Mouse (Mus musculus): ENCODE measurements around the gene Agpat1. TPM values are rescaled to one million over a fixed set of nuclear protein-coding genes. Genes with fewer than 3 reads are reported as not detected.

The Agpat1 gene
- total and polyA plus RNA-seq, 3 experiments = 11.2 to 47.4 (median 44.4) TPM

- in situ Hi-C loops (cut with MboI; ENCODE audit: low pct_ligation_motif_present, low pct_unique_long_range_greater_than_20kb, low sequenced_read_pairs) (no loop called here), dilution Hi-C loops (cut with MboI; ENCODE audit: extremely low pct_ligation_motif_present, extremely low pct_unique_long_range_greater_than_20kb, low sequenced_read_pairs) (no loop called here)
- TF ChIP-seq MAFK (IDR thresholded peaks at IDR 0.05; ENCODE audit: insufficient replicate concordance, low read length) (no peak), CHD1 (IDR thresholded peaks at IDR 0.05; ENCODE audit: low read depth, low read length) (no peak), HCFC1 (IDR thresholded peaks at IDR 0.05; ENCODE audit: low read depth, low read length) (no peak), RAD21 (IDR thresholded peaks at IDR 0.05; ENCODE audit: low read depth, low read length) (peak; percentile 6), ZKSCAN1 (IDR thresholded peaks at IDR 0.05; ENCODE audit: borderline replicate concordance, low read depth, low read length) (no peak), BHLHE40 (IDR thresholded peaks at IDR 0.05; ENCODE audit: low read depth, low read length) (no peak), MAZ (IDR thresholded peaks at IDR 0.05; ENCODE audit: low read depth, low read length) (no peak), POLR2A (IDR thresholded peaks at IDR 0.05; ENCODE audit: low read depth, low read length) (no peak), CTCF (conservative IDR thresholded peaks at IDR 0.05 in 1 of 2, IDR thresholded peaks at IDR 0.05 in 1 of 2; ENCODE audit: low read depth in 2 of 2, low read length in 2 of 2) (peak in 1 of 2 experiments; percentile 31; a peak in 2 of 4 replicates), ETS1 (conservative IDR thresholded peaks at IDR 0.05; ENCODE audit: low read depth, low read length) (no peak)
- DNase-seq (ENCODE audit: extremely low read depth) = no peak
- Histone ChIP-seq H3K9ac (ENCODE audit: insufficient read depth, low read depth) (no peak overlapping the region), H3K4me1 (ENCODE audit: control insufficient read depth in 1 of 2, insufficient read depth in 2 of 2) (peaks cover 0 to 9% of the 10 kb centered on the region in 2 experiments; a peak in 2 of 4 replicates), H3K36me3 (replicated peaks in 1 of 2; ENCODE audit: control insufficient read depth in 1 of 2, insufficient read depth in 1 of 2, low read length in 1 of 2) (peaks cover 0 to 19% of the 10 kb centered on the region in 2 experiments), H3K4me2 (ENCODE audit: insufficient read depth, low read depth, poor library complexity, severe bottlenecking) (no peak overlapping the region), H3K27ac (ENCODE audit: insufficient read depth, low read depth) (no peak overlapping the region), H3K9me3 (replicated peaks; ENCODE audit: low read length) (peaks cover under 1% of the 10 kb centered on the region), H3K79me2 (replicated peaks; ENCODE audit: control insufficient read depth, extremely low read depth, insufficient read depth, poor library complexity, severe bottlenecking) (no peaks in the 10 kb centered on the region), H3K27me3 (replicated peaks) (peaks cover 20% of the 10 kb centered on the region), H3K4me3 (replicated peaks in 1 of 3; ENCODE audit: low read depth in 2 of 3, low read length in 2 of 3, poor library complexity in 1 of 3) (no peak overlapping the region)
These were observed 43.6 kb upstream of the Agpat1 start for GRCm38 (mm10) chr17:34560438-34560837.

- H3K4me1 ChIP-seq (ENCODE audit: control insufficient read depth in 1 of 2, insufficient read depth in 2 of 2) = peaks cover 0 to 9% of the 10 kb centered on the region in 2 experiments; a peak in 2 of 4 replicates
- peak; percentile 54 for DNase-seq (ENCODE audit: extremely low read depth)
- dilution Hi-C loops (cut with MboI; ENCODE audit: extremely low pct_ligation_motif_present, extremely low pct_unique_long_range_greater_than_20kb, low sequenced_read_pairs) (no loop called here), in situ Hi-C loops (cut with MboI; ENCODE audit: low pct_ligation_motif_present, low pct_unique_long_range_greater_than_20kb, low sequenced_read_pairs) (no loop called here)
- peaks cover 0 to 17% of the 10 kb centered on the region in 2 experiments for H3K36me3 ChIP-seq (replicated peaks in 1 of 2; ENCODE audit: control insufficient read depth in 1 of 2, insufficient read depth in 1 of 2, low read length in 1 of 2)
- peaks cover 8% of the 10 kb centered on the region for H3K9me3 ChIP-seq (replicated peaks; ENCODE audit: low read length)
- H3K27me3 ChIP-seq (replicated peaks) = peaks cover 28% of the 10 kb centered on the region
- H3K4me3 ChIP-seq (replicated peaks in 1 of 3; ENCODE audit: low read depth in 2 of 3, low read length in 2 of 3, poor library complexity in 1 of 3) = no peak overlapping the region
- no peak overlapping the region for H3K9ac ChIP-seq (ENCODE audit: insufficient read depth, low read depth)
- H3K27ac ChIP-seq (ENCODE audit: insufficient read depth, low read depth) = no peak overlapping the region
- H3K79me2 ChIP-seq (replicated peaks; ENCODE audit: control insufficient read depth, extremely low read depth, insufficient read depth, poor library complexity, severe bottlenecking) = no peaks in the 10 kb centered on the region
- peak overlapping the region; percentile 60 for H3K4me2 ChIP-seq (ENCODE audit: insufficient read depth, low read depth, poor library complexity, severe bottlenecking)
- TF ChIP-seq NRF1 (IDR thresholded peaks at IDR 0.05; ENCODE audit: low read depth, low read length) = peak; percentile 37; the same call in 1 of the 2 replicates
- no peak for TF ChIP-seq ZMIZ1 (IDR thresholded peaks at IDR 0.05; ENCODE audit: low read depth, low read length)
- no peak for TF ChIP-seq RAD21 (IDR thresholded peaks at IDR 0.05; ENCODE audit: low read depth, low read length)
These were observed 42.9 kb upstream of the Agpat1 start for GRCm38 (mm10) chr17:34561200-34561599.

- Histone ChIP-seq H3K36me3 (replicated peaks in 1 of 2; ENCODE audit: control insufficient read depth in 1 of 2, insufficient read depth in 1 of 2, low read length in 1 of 2) (peaks cover 0 to 3% of the 10 kb centered on the region in 2 experiments), H3K4me1 (ENCODE audit: control insufficient read depth in 1 of 2, insufficient read depth in 2 of 2) (peaks cover 0 to 9% of the 10 kb centered on the region in 2 experiments; a peak in 2 of 4 replicates), H3K4me2 (ENCODE audit: insufficient read depth, low read depth, poor library complexity, severe bottlenecking) (no peak overlapping the region), H3K79me2 (replicated peaks; ENCODE audit: control insufficient read depth, extremely low read depth, insufficient read depth, poor library complexity, severe bottlenecking) (no peaks in the 10 kb centered on the region), H3K27ac (ENCODE audit: insufficient read depth, low read depth) (no peak overlapping the region), H3K27me3 (replicated peaks) (peaks cover 42% of the 10 kb centered on the region), H3K4me3 (replicated peaks in 1 of 3; ENCODE audit: low read depth in 2 of 3, low read length in 2 of 3, poor library complexity in 1 of 3) (no peak overlapping the region), H3K9ac (ENCODE audit: insufficient read depth, low read depth) (no peak overlapping the region), H3K9me3 (replicated peaks; ENCODE audit: low read length) (peaks cover 10% of the 10 kb centered on the region)
- in situ Hi-C loops (cut with MboI; ENCODE audit: low pct_ligation_motif_present, low pct_unique_long_range_greater_than_20kb, low sequenced_read_pairs) (no loop called here), dilution Hi-C loops (cut with MboI; ENCODE audit: extremely low pct_ligation_motif_present, extremely low pct_unique_long_range_greater_than_20kb, low sequenced_read_pairs) (no loop called here)
- TF ChIP-seq GABPA (IDR thresholded peaks at IDR 0.05; ENCODE audit: insufficient replicate concordance, low read depth, low read length) (no peak), PAX5 (IDR thresholded peaks at IDR 0.05; ENCODE audit: low read length) (no peak), RCOR1 (conservative IDR thresholded peaks at IDR 0.05; ENCODE audit: low read depth, low read length) (no peak), POLR2A (IDR thresholded peaks at IDR 0.05; ENCODE audit: low read depth, low read length) (no peak), POLR2AphosphoS2 (IDR thresholded peaks at IDR 0.05; ENCODE audit: low read depth, low read length) (no peak)
- DNase-seq (ENCODE audit: extremely low read depth) = no peak
These were observed 41.5 kb upstream of the Agpat1 start for GRCm38 (mm10) chr17:34562595-34562994.
